Mouse (Mus musculus) layer of hippocampus, postnatal 25 days (tissue): ENCODE data around the gene Gm7694. TPM values are rescaled to one million over a fixed set of nuclear protein-coding genes. Genes with fewer than 3 reads are reported as not detected.

Experiments
- DNase-seq, 2 experiments: peaks; one replicate each; pipeline ENCODE4 v3.0.0; 2022; ENCODE audit warnings: mixed read lengths in 2 of 2, low spot score in 1 of 2; ENCODE audit errors: extremely low spot score in 1 of 2
- total RNA-seq, 2 experiments: library from RNA; stranded (reverse); gene quantifications; 2 replicates each; pipeline ENCODE4 v1.2.3; 2021

Gene Gm7694
- total RNA-seq, 2 experiments from 2014 or later: 2.6 to 3.1 TPM

DNA sequence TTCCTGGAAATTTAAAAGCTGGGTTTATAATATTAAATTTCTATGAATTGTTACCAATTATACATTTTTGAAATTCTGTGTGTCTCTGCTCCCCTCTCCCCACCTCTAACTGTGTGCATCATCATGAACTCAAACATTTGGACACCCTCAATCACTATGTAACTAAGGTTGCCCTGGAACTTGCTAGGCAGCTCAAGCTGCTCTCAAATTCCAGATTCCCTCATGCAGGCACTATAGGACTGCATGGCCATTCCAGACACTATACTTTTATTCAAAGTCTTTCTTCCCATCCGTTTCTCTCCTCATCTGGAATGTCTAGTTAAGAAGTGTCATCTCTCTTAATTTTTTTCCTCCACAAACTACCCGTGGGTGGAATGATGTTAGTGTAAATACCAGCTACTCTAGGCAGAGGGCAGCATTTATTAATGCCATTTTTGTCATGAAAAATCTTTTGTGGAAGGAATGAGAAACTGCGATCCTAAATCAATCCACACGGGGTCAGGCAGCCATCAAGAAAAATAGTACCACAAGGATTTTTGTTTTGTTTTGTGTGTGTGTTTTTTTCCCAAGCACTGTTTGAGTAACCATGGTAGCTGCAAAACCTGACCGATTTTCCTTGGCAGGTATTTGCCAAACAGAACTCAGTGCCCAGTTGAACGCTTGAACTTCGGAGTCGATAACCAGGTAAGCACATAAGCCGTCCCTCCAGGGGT, 13.7 kb downstream of the Gm7694 start:
- DNase-seq: peak; percentile 32 to 43

DNA sequence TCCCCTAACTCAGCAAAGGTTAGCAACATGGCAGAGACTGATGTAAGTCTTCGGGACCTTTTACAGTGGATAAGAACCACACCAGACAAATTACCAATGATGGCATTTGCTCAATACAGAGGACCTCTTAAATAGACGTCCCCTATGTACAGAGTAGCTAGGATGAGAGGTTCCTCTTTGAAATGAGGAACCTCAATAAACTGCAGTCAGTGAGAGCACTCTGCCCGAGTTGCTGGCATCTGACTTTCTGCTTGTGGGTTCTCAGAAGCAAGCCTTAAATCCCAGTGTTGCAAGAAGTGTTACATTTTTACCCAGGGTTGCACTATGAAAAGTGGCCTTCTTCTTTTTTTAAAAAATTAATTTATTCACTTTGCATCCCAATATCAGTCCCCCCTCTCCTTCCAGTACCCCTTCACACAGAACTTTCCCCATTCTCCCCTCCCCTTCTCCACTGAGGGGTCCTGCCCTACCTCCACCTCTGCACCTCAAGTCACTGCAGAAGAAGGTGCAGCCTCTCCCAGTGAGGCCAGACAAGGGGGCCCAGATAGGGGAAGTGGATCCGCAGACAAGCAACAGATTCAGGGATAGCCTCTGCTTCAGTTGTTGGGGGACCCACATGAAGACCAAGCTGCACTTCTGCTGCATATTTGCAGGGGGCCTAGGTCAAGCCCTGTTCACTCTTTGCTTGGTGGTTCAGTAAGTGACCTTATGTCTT, 23.6 kb downstream of the Gm7694 start:
- DNase-seq: no peak

DNA sequence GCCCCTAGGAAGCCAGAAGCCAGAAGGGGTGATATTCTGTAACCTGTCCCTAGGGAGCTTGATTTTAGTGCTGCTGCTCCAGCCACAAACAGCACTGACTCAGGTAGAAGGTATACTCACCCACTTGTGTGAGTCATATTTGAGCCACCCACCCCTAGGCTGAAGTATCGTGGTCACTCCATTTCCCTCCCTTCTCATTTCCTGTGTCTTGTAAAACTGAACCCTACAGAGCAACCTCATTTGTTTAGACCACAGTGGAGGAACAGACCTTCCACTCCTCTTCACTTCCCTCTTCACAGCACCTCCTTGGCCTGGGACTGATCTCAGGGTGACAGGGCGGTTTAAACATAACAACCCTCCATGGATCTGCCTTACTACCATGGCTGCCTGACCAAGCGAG, 29.1 kb downstream of the Gm7694 start, which contains the start of gene Sh2d1b1:
Gene Sh2d1b1, plus strand, starts transcription at position 305 of the 400 bp plus-strand sequence.
- DNase-seq: no peak

DNA sequence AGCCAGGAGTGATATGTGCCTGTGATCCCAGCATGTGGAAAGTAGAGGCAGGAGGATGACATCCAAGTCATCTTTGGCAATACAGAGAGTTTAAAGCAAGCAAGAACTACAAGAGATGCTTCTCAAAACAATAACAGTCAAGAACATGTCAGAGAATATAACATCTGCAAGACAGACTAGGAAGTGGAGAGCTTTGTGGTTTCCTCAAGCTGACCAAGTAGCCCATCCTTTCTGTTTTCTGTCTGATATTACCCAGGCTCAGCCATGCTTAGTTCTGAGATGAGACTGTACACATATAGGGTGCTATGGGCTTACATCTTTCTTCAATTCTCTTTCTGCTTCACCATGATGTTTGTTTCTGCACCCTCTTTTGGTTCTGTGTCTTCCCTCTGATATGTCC, 32.9 kb downstream of the Gm7694 start:
- DNase-seq: no peak

DNA sequence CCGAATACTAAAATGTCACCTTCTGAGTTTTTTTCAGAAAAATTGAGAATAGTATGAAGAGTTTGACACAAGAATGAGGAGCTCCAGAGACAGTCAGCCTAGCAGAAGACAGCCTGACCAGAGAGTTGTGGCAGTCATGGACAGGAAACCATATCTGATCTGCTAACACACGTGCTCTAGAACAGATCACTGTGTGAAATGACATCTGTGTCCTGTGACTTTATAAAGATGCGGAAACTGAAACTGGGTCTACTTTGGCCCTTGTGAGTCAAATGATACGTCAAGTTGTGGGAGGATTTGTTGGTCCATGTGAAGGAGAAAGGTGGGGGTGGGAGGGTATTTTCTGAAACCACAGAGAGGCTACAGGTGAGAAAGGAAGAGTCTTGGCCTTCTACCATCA, 35.4 kb downstream of the Gm7694 start:
- no peak for DNase-seq

DNA sequence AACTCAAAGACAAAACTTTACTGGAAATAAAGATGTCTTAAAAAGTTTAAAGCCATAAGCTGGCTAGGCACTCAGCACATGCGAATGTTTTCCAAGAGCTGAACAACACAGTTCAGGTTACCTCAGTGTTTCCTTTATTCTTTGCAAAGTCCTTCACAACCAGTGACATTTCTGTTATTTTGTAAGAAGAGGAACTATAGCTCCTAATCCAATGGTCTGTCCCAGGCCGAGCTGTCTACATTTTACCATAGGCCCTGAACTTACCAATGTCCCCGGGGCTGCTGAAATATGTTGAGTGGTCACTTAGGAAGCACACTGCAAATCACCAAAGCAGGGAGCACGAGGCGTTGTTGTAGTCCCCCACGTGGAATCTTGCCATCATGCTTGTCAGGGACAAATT, 35.9 kb downstream of the Gm7694 start:
- no peak for DNase-seq

DNA sequence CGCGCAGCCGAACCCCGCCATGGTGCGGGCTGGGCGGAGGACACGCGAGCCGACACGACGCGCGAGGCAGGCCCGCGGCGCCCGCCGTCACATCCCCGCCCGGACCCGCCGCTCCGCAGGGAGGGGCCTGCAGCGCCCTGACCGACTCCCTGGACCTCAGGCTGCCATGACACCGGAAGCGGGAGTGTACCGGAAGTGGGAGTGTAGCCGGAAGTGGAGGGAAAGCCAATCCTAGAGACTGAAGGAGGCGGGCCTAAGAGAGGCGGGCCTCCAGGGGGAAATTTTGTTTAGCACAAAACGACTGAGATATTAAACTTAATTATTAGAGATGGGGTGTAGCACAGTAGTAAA, 50.6 kb downstream of the Gm7694 start:
- DNase-seq: peak; percentile 65 to 70

DNA sequence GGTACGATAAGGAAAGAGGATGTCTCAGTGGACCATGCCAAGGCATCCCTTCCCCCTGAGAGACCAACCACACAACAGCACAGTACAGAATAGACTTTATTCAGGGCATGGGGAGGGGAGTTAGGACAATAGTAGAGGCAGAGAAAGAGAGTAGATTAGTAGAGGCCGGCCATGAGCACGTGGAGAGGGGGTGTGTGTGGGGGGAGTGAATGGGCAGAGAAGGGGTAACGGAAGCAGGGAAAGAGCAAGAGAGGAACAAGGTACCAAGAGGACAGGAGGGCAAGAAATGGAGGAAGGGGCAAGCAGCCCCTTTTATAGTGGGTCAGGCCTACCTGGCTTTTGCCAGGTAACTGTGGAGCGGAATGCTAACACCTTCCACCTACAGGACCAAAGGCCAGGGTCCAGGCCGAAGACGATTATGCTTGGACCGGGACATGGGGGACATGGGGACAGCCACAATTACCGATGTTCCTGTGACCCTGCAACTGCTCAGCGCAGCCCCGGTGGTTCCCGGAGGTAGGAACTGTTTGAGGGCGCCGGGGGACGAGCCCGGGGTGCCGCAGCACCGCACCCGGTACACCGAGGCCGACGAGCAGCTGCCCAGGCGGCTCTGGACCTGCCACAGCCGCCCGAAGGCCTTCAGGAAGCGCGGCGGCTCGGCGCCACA, 51.1 kb downstream of the Gm7694 start:
- peak in 1 of 2 experiments; percentile 7 for DNase-seq

Other genes starting within 250 kb of the Gm7694 start
- gene Ddr2, start 195.6 kb downstream of the Gm7694 start, total RNA-seq: 1 to 10 TPM; 4.1 to 4.6 TPM
- gene Uap1, start 131.4 kb downstream of the Gm7694 start, total RNA-seq: 10 to 100 TPM; 53.0 to 60.0 TPM
- 100 to 1,000 TPM; 144 to 145 TPM for gene Uhmk1, start 90.9 kb downstream of the Gm7694 start, total RNA-seq
- gene Sh2d1b2, start 73.6 kb downstream of the Gm7694 start, total RNA-seq: not detected
- gene Sh2d1b1, start 29.0 kb downstream of the Gm7694 start, total RNA-seq: not detected
- not detected for gene Spata46, start 2.5 kb upstream of the Gm7694 start, total RNA-seq